Mouse (Mus musculus) G1E (cell line): ENCODE measurements at regions not wholly inside any gene's neighbourhood (a gene's known extent, or its start where the extent isn't known, plus 50 kb on each side); places are given as distances from the start of the nearest gene placed in this dataset.

Experiments used
- ATAC-seq: 2 replicates; pipeline ENCODE4 v1.8.0; 2016; ENCODE audit warnings: mild to moderate bottlenecking; ENCODE audit not compliant: insufficient number of reproducible peaks, poor library complexity, low FRiP score, severe bottlenecking; ENCODE audit errors: extremely low read depth
- DNase-seq: peaks from one replicate; pipeline ENCODE4 v3.0.0; 2012; ENCODE audit warnings: low spot score
- H3K27me3 ChIP-seq: 2 replicates; pipeline ENCODE4 v1.6.1; 2012; ENCODE audit warnings: mild to moderate bottlenecking, low read length, inconsistent platforms; ENCODE audit not compliant: insufficient read depth
- H3K36me3 ChIP-seq: replicated peaks from 2 replicates; pipeline ENCODE3; 2012; ENCODE audit warnings: mild to moderate bottlenecking, inconsistent platforms
- H3K4me1 ChIP-seq: 2 replicates; pipeline ENCODE4 v1.6.1; 2012; ENCODE audit warnings: low read depth, low read length, inconsistent platforms, mixed read lengths; ENCODE audit not compliant: insufficient read depth
- H3K4me3 ChIP-seq: 2 replicates; pipeline ENCODE4 v1.5.1; 2012; ENCODE audit warnings: low read depth, mild to moderate bottlenecking, inconsistent platforms, low read length, moderate library complexity, mixed read lengths
- H3K9me3 ChIP-seq: replicated peaks from 2 replicates; pipeline ENCODE4 v1.6.1; 2012; ENCODE audit warnings: inconsistent platforms
- CTCF ChIP-seq: IDR thresholded peaks from 2 replicates; pipeline ENCODE4 v1.5.1; 2012; ENCODE audit warnings: low read depth, low read length, inconsistent platforms, mixed read lengths
- GATA1 ChIP-seq: IDR thresholded peaks from 2 replicates; pipeline ENCODE4 v1.6.1; 2012; ENCODE audit warnings: borderline replicate concordance, low read length, inconsistent platforms, mixed read lengths
- GATA2 ChIP-seq: IDR thresholded peaks from 2 replicates; pipeline ENCODE4 v1.6.1; 2012; ENCODE audit warnings: low read depth, low read length, inconsistent platforms, borderline replicate concordance
- POLR2AphosphoS5 ChIP-seq: IDR thresholded peaks from 2 replicates; pipeline ENCODE4 v1.6.1; 2012; ENCODE audit warnings: low read depth, low read length, inconsistent platforms; ENCODE audit not compliant: insufficient replicate concordance
- TAL1 ChIP-seq: conservative IDR thresholded peaks from 2 replicates; pipeline ENCODE4 v1.6.1; 2012; ENCODE audit warnings: low read depth, low read length, inconsistent platforms, mixed read lengths

GRCm38 (mm10) chr8:113523561-113523960 lies 111.8 kb upstream of the Mon1b start:
- TF ChIP-seq GATA1, result no peak
- TF ChIP-seq POLR2AphosphoS5, result no peak
- no peak for TF ChIP-seq TAL1
- TF ChIP-seq CTCF, result no peak
- TF ChIP-seq GATA2, result no peak
- no peak for ATAC-seq

DNA sequence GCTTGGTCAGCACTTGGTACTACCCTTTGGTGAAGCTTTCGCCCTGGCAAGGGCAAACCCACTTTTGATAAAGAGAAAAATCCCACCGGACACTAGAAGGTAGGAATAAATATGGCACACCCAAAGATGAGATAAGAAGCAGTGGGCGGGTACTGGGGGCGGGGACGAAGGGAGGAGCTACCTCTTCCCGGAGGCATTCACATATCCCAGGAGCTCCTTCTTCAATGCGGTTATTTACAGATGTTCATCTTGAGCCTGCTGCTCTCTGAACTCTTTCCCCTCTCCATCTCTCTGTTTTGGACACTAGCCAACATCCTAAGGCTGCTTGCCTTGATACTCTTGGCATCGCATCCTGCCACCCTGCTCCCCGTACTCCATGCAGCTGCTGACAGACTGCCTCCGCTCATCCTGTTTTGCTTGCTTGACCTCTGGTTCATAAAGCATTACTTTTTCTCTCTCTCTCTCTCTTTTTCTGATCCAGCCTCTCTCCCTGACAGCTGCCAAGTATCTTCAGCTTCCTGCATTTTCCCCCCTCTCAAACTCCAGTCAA lies 104.2 kb upstream of the Mon1b start:
- Histone ChIP-seq H3K9me3 (peaks cover 45% of the 10 kb centered on the region), H3K27me3 (no peaks in the 10 kb centered on the region), H3K4me1 (no peaks in the 10 kb centered on the region), H3K4me3 (no peak overlapping the region), H3K36me3 (no peaks in the 10 kb centered on the region)
- no peak for ATAC-seq
- no peak for DNase-seq
- TF ChIP-seq GATA2 (no peak), TAL1 (no peak)

More at GRCm38 (mm10) chr8:113523561-113523960, 111.8 kb upstream of the Mon1b start:
- Histone ChIP-seq H3K9me3 (peaks cover 35% of the 10 kb centered on the region), H3K4me1 (no peaks in the 10 kb centered on the region), H3K4me3 (no peak overlapping the region), H3K27me3 (no peaks in the 10 kb centered on the region), H3K36me3 (no peaks in the 10 kb centered on the region)
- DNase-seq, result no peak

- TF ChIP-seq CTCF (no peak), GATA2 (no peak), POLR2AphosphoS5 (no peak)
- no peaks in the 10 kb centered on the region for H3K27me3 ChIP-seq
- peaks cover 53% of the 10 kb centered on the region for H3K9me3 ChIP-seq
- no peak for DNase-seq
- H3K4me1 ChIP-seq, result no peaks in the 10 kb centered on the region
- H3K36me3 ChIP-seq, result no peaks in the 10 kb centered on the region
- no peak for ATAC-seq
- no peak overlapping the region for H3K4me3 ChIP-seq
These were observed 102.5 kb upstream of the Mon1b start for GRCm38 (mm10) chr8:113532881-113533280.

DNA sequence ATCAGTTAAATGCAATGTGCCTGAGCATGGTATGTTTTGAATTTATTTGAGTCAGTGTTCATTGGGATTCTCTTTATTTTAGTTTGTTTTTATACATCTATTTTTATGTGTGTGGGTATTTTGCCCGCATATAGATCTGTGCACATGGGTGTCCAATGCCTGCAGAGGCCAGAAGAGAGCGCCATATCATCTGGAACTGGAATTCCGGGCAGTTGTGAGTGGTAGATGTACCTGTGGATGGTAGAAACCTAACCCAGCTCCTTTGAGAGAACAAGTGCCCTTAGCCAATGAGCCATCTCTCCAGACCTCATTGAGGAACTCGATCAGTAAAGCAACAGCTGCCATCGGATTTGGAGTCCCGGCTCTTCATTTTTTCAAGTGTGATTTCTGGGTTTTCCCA lies 94.0 kb upstream of the Mon1b start:
- no peak overlapping the region for H3K4me3 ChIP-seq
- no peaks in the 10 kb centered on the region for H3K27me3 ChIP-seq
- H3K9me3 ChIP-seq, result peaks cover 45% of the 10 kb centered on the region
- DNase-seq (no peak), ATAC-seq (no peak)
- no peaks in the 10 kb centered on the region for H3K4me1 ChIP-seq
- no peak for TF ChIP-seq POLR2AphosphoS5
- no peak for TF ChIP-seq GATA2
- no peak for TF ChIP-seq GATA1
- no peaks in the 10 kb centered on the region for H3K36me3 ChIP-seq

GRCm38 (mm10) chr8:113542082-113542481 lies 93.3 kb upstream of the Mon1b start:
- H3K27me3 ChIP-seq, result no peaks in the 10 kb centered on the region
- H3K9me3 ChIP-seq, result peaks cover 38% of the 10 kb centered on the region
- TF ChIP-seq GATA2 (no peak), TAL1 (no peak), CTCF (no peak), GATA1 (no peak), POLR2AphosphoS5 (no peak)
- no peak for DNase-seq
- H3K36me3 ChIP-seq, result no peaks in the 10 kb centered on the region
- H3K4me3 ChIP-seq, result no peak overlapping the region
- H3K4me1 ChIP-seq, result no peaks in the 10 kb centered on the region
- ATAC-seq, result no peak

DNA sequence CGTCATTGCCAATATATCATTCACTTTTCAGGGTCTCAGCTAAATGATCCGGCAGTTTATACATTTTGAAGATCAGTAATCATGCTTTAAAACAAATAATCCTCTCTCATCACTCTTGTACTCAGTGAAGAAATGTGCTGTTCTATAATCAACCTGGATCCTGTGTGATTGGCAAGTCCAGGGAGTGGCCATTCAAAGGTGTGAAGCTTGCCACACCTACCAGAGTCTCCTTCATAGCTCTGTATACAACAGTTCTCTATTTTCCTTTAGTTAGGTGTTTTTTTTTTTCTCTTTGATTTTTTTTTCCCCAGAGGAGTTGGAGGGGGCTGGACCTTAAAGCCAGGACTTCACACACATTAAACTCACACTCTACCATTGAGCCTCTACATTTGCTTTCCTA lies 92.7 kb upstream of the Mon1b start:
- peaks cover 38% of the 10 kb centered on the region for H3K9me3 ChIP-seq
- TF ChIP-seq GATA2 (no peak), POLR2AphosphoS5 (no peak), CTCF (no peak), GATA1 (no peak), TAL1 (no peak)
- DNase-seq, result no peak
- H3K4me3 ChIP-seq, result no peak overlapping the region
- no peaks in the 10 kb centered on the region for H3K4me1 ChIP-seq
- H3K36me3 ChIP-seq, result no peaks in the 10 kb centered on the region
- no peaks in the 10 kb centered on the region for H3K27me3 ChIP-seq
- ATAC-seq, result no peak

DNA sequence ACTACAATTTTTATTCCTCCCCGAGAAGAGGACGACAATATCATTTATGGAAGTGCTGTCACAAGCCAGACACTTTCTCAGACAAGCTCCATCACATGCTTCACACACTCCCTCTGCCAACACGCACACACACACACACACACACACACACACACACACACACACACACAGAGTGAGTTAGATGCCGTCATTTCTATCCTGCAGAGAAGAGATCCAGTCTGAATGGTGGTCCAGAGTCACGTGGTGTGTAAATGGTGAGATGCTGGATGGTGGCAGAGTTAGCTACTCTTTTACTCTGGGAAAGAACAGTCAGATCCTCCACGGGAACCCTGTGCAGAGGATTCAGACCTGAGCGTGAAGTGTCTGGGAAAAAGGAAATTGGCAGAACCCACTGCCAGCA lies 86.2 kb upstream of the Mon1b start:
- no peaks in the 10 kb centered on the region for H3K27me3 ChIP-seq
- H3K9me3 ChIP-seq, result peaks cover 42% of the 10 kb centered on the region
- no peaks in the 10 kb centered on the region for H3K4me1 ChIP-seq
- no peak for ATAC-seq
- H3K36me3 ChIP-seq, result no peaks in the 10 kb centered on the region
- no peak for DNase-seq
- TF ChIP-seq POLR2AphosphoS5 (no peak), CTCF (no peak), TAL1 (no peak), GATA1 (no peak)
- no peak overlapping the region for H3K4me3 ChIP-seq
